Mouse (Mus musculus) cerebellum, postnatal 10 days (tissue): ENCODE measurements around the gene Cadm1.

Experiments used
- DNase-seq, 2 experiments: peaks; one replicate each; pipeline ENCODE4 v3.0.0; 2021; ENCODE audit warnings: mixed read lengths in 2 of 2

Gene Cadm1

GRCm38 (mm10) chr9:47744916-47745315 is 214.9 kb downstream of the Cadm1 start:
- DNase-seq: peak in 1 of 2 experiments; percentile 28

DNA sequence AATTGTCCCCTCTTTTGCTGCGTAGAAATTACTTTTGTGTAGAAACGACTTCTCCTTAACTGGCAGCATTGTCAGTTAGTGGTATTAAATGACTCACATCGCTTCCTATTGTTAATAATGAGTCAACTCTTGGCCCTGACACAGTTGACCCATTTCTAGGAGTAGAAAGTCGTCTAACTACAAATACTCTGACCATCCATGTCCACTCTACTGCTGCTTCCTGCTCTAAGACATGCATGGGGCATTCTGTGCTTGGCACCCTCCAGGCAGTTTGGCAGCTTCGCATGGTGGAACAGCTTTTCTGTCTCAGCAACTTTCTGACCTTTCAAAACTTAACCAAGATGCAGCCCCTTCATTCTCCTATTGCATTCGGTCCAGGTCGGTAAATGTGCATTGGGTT is 215.7 kb downstream of the Cadm1 start:
- peak in 1 of 2 experiments; percentile 51 for DNase-seq

DNA sequence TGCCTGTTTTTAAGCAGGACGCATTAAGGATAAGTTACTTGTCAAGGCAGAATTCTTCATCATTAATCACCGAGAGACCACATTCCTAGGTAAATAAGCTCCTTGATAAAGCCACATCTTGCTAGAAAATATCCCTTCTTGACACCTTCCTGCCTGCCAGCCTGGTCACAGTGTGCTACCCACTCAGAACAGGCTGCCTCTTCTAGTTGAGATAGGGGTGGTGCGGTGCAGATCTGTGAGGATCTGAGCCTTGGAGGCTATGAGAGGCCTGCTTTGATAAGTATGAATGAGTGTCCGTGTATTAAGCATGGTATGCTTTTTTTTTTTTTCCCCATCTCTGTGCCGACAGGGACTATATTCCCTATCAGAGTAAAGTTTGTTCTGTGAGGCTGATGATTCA is 219.2 kb downstream of the Cadm1 start:
- no peak for DNase-seq

- no peak for DNase-seq
Observed at GRCm38 (mm10) chr9:47752516-47752915, 222.5 kb downstream of the Cadm1 start.

- peak; percentile 43 to 58 for DNase-seq
Observed at GRCm38 (mm10) chr9:47753127-47753526, 223.2 kb downstream of the Cadm1 start.

GRCm38 (mm10) chr9:47755119-47755518 is 225.1 kb downstream of the Cadm1 start:
- DNase-seq: peak; percentile 42 to 51

GRCm38 (mm10) chr9:47757798-47758197 is 227.8 kb downstream of the Cadm1 start:
- DNase-seq: no peak

DNA sequence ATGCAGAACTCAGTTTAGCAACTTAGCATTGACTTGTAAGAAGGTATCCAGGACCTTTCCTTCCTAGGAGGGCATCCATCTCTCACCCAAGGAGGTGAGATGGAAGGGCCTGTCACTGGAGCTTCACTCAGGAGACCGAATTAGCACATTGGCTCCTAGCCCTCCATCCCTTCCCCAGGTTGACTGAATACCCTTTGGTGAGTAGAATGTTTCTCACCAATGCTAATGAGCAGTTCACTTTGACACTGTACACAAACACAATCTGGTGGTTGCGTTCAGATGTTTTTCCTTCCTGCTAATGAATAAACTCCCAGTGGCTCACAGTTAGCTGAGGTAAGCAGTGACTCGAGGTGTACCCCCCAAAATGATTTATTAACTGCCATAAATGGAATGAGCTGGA is 228.3 kb downstream of the Cadm1 start:
- no peak for DNase-seq

GRCm38 (mm10) chr9:47759807-47760206 is 229.8 kb downstream of the Cadm1 start:
- peak; percentile 54 to 66 for DNase-seq

DNA sequence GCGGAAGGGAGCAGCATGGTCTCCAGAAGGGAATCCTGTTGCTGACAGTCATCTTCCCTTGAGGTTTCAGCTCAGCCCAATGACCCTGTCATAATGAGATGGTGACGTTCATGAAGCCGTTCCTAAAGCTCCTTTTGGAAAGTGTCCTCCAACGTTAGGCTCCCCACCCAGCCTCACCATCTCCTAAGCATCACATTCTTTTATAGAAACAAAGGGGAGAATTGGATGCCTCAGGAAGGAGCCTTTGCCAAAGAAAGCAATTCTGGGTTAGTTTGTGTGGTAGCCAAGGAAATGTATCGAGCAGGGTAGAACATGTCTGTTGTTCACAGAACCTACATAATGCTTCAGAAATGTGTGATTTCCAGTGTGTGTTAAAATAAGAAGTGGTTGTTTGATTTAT is 231.6 kb downstream of the Cadm1 start:
- no peak for DNase-seq

DNA sequence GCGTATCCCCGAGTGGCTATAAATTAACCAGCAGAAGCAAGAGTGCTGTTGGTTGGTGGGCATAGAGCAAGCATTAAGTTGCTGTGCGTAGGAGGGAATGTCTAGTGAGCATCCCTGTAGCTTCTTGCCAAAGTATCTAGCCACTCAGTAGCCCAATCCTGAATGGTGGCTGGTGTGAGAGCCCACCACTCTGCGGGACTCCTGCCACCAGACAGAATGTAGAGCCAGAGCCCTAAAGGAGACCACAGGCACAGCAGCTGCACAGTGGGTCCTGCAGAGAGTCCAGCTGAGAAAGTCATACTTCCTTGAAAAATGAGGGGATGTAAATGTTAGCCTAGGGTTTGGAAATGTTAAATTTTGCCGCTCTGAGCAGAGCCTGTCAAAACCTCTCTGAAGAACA is 232.9 kb downstream of the Cadm1 start:
- peak in 1 of 2 experiments; percentile 62 for DNase-seq

- no peak for DNase-seq
Observed at GRCm38 (mm10) chr9:47764920-47765319, 234.9 kb downstream of the Cadm1 start.

- no peak for DNase-seq
Observed at GRCm38 (mm10) chr9:47765323-47765722, 235.3 kb downstream of the Cadm1 start.

GRCm38 (mm10) chr9:47766342-47766741 is 236.4 kb downstream of the Cadm1 start:
- no peak for DNase-seq

DNA sequence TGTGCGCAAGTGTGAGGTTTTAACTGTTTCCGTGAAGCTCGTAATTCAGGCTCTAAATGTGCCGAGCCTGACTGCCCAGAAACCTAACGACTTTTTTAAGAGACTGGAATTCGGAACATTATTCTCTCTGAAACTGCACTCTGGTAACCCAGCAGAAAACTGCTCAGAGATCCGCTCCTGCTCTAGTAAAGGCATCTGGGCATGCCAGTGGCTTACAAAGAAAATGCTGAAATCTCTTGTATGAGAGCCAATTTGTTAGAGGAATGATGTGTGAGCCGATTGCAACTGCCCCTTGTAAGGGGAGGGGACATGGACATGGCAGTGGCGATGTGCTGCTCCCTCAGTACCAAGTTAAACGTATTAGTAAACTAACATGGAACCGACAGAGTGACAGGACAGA is 240.9 kb downstream of the Cadm1 start:
- DNase-seq: no peak

DNA sequence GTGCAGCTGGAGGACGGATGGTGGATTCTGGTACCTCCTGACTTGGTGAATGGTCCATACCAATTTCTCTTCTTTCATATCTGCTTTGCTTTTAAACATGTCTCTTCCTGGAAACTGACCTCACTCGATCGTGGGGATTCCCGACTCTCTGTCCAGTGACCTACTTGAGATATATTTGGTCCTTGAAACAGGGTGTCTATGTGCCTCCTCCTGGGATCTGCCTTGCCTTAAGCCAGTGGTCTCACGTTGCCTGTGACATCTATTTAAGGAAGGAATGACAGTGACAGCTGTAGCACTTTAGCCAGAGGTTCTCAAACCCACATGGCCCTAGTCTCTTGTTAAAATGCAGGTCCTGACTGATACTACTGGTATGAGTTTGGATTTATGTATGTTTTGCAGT is 242.0 kb downstream of the Cadm1 start:
- no peak for DNase-seq

DNA sequence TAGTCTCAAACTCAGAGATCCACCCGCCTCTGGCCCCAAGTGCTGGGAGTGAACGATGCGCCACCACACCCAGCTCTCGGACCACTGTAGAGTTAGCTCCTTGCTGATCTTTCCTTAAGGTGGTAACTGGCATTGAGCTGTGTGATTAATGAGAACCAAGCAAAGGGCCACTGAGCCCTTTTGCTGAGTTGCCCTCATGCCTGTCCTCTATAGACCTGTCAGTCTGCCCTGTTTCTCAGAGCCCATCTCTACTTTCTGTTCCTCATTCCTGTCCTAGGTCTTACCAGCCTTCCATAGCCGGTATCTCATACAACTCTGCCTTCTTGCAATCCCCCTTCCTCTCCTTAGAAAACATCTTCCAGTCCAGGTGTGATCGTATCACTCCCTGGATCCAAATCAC is 242.8 kb downstream of the Cadm1 start:
- no peak for DNase-seq

DNA sequence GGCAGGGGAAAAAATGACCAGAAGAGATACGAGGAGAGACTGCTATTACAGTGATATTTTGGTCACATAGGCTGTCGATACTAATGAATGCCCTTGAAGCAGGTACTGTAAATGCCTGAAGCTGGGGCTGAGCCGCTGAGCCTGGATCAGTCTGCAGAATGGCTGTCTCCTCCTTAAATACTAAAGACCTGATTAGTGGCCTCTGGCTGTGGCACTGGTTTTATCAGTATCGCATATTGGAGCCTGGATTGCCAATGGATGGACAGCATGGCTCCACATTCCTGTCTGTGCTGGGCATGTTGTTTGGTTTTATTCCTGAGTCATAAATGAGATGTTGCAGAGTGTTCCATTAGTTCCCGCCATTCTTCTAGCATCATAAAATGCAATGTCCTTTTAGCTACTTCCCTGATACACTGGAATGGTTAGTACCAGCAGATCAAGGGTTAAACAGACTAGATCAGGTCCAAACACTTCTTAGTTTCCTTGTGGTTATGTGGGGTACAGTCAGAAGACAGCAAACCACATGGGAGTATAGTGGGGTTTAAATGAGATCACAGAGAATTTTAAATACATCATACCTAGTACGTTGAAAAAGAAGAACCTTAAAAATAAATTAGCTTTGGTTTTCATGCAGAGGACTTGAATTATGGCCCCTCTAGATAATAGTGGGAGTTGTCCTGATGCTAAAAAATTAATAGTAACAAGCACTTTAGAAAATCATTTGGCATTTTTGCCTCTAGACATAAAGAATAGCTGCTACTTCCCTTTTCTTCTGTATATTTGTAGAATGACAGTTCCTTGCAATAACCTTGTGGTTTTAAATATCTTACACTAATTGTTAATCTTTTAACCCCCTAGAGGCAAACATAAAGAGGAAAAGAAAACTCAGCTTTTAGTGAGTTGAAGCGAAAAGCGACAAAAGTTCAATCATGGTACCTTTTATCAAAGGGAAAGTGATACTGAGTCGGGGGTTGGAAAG is 247.3 kb downstream of the Cadm1 start:
- DNase-seq: no peak

- DNase-seq: peak in 1 of 2 experiments; percentile 18
Observed at GRCm38 (mm10) chr9:47778438-47778837, 248.5 kb downstream of the Cadm1 start.

GRCm38 (mm10) chr9:47779291-47779690 is 249.3 kb downstream of the Cadm1 start:
- DNase-seq: no peak

DNA sequence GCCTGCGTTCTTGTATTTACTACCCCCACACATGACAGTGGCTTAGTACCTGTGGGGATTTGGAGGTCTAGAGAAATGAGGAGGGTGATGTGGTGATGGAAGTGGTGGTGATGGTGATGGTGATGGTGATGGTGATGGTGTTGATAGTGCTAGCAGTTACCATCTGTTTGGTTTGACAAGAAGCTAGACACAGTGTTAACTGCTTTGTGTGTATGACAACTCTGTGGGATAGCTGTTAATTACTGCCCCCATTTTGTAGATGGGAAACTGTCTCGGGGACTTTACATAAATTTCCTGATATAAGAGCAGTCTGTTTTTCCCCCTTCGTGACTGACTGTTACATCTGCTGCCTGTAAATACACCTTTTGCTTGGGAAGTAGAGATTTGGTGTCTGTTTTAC is 256.7 kb downstream of the Cadm1 start:
- DNase-seq: no peak

GRCm38 (mm10) chr9:47798478-47798877 is 268.5 kb downstream of the Cadm1 start:
- peak in 1 of 2 experiments; percentile 12 for DNase-seq

DNA sequence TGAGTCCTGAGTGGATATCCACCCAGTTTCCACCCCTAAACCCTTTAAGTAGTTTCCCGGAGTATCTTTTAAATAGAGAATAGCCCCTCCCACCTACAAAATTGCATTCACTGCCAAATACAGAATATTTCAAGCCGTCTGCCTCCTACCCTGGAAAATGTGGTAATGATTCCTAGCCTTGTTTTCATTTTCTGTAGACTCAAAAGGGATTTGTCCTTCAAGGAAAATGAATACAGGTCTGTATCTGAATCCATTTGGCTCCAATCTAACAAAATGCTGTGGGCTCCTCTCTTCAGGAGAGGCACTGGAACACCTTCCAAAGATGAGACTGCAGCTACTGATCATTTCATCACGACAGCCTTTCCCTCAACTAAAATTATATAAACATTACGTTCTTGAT is 271.3 kb downstream of the Cadm1 start:
- DNase-seq: no peak

DNA sequence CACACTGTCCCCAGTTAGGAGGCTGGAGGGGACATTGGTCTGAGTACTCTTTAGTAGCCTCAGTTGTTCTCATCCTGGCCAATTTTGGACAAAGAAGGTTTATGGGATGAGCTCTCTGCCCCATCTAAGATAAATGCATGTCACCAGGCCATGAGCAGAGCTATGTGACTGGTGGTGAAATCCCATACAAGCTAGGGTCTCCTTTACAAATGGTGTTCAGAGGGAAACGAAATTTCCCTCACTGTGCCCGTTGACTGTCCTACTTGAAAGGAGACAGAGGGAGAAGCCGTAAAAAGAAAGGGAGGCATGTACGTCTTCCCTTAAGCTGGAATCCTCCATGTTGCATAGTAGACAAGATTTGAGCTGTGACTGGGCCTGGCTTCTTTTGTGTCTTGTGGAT is 272.6 kb downstream of the Cadm1 start:
- no peak for DNase-seq
